ENCODE assay signal across 11 mouse cellular contexts in the genomic region with DNA sequence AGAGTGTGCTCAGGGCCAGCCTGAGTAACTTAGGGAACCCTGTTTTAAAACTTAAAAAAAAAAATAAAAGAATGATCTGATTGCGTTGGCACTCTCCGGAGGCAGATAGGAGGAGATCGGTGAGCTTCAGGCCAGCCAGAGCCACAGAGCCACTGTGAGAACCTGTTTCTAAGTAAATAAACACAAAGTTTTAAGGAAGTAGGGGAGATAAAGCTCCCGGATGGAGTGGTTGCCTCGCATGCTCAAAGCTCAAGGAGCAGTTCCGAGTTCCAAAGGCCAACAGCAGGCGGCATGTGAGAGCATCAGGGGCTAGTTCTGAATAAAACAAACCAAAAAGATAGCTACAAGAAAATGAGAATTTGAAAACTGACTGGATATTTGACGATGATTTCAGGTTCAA. TPM values are rescaled to one million over a fixed set of nuclear protein-coding genes. Genes with fewer than 3 reads are reported as not detected.
DNase-seq lines count a peak whose midpoint lies in the region; ATAC-seq lines count a peak whose summit lies in the region.
"Had no signal": no experiment of that assay in that cellular context is flagged by ENCODE, and none has a peak within 500 bp of the region (broad histone marks: within the 10 kb centered on the region; RNA-seq: fewer than 3 reads in every experiment).

No protein-coding gene starts in this region.

- no peaks in the 10 kb centered on the region for H3K36me3 ChIP-seq in kidney, embryonic 16.5 days (ENCODE audit: insufficient read depth, low read length)
- H3K36me3 ChIP-seq in liver, embryonic 15.5 days (replicated peaks) = no peaks in the 10 kb centered on the region
- no peaks in the 10 kb centered on the region for H3K36me3 ChIP-seq in stomach, embryonic 14.5 days (ENCODE audit: control insufficient read depth, insufficient read depth, low read length)
- H3K36me3 ChIP-seq: heart, embryonic 10.5 days had no signal

- H3K4me2 ChIP-seq in kidney, embryonic 16.5 days (replicated peaks; ENCODE audit: low read depth, low read length) = no peak overlapping the region
- no peak overlapping the region for H3K4me2 ChIP-seq in liver, embryonic 15.5 days
- no peak overlapping the region for H3K4me2 ChIP-seq in stomach, embryonic 14.5 days (replicated peaks; ENCODE audit: low read depth, low read length)

- no peaks in the 10 kb centered on the region for H3K9me3 ChIP-seq in kidney, embryonic 16.5 days (ENCODE audit: low read length)
- no peaks in the 10 kb centered on the region for H3K9me3 ChIP-seq in liver, embryonic 15.5 days (replicated peaks)
- H3K9me3 ChIP-seq in stomach, embryonic 14.5 days (ENCODE audit: control insufficient read depth, low read depth, low read length) = no peaks in the 10 kb centered on the region
- H3K9me3 ChIP-seq: heart, embryonic 10.5 days had no signal

- WGBS in kidney, embryonic 16.5 days = 51% methylated on average over 8 of the region's 8 CpGs
- 15% methylated on average over 8 of the region's 8 CpGs for WGBS in liver, embryonic 15.5 days (ENCODE audit: insufficient replicate concordance)
- WGBS in stomach, embryonic 14.5 days = 33% methylated on average over 8 of the region's 8 CpGs

- peak; percentile 24 for DNase-seq in kidney, adult 9 months
- DNase-seq in ZHBTc4 (ENCODE audit: low read depth, low spot score) = peak; percentile 32
- DNase-seq in spleen, adult 18-20 months = no peak
- DNase-seq in MN1 (ENCODE audit: low spot score) = no peak
- DNase-seq in cerebellum, postnatal 10 days = no peak
- DNase-seq: layer of hippocampus, adult 9-11 months had no signal

- H3K4me1 ChIP-seq in kidney, embryonic 16.5 days (ENCODE audit: insufficient read depth, low read length) = no peaks in the 10 kb centered on the region
- peaks cover 33% of the 10 kb centered on the region for H3K4me1 ChIP-seq in liver, embryonic 15.5 days (replicated peaks)
- no peaks in the 10 kb centered on the region for H3K4me1 ChIP-seq in stomach, embryonic 14.5 days (ENCODE audit: control insufficient read depth, insufficient read depth, low read length)

- H3K27ac ChIP-seq in kidney, embryonic 16.5 days (ENCODE audit: low read length) = no peak overlapping the region
- 0 out of 2 replicates have a peak overlapping the region, but pooled peaks have one; percentile 24 for H3K27ac ChIP-seq in liver, embryonic 15.5 days (replicated peaks)
- H3K27ac ChIP-seq in stomach, embryonic 14.5 days (ENCODE audit: low read length) = no peak overlapping the region
- H3K27ac ChIP-seq: heart, embryonic 10.5 days had no signal

- H3K27me3 ChIP-seq in kidney, embryonic 16.5 days (ENCODE audit: insufficient read depth, low read length) = no peaks in the 10 kb centered on the region
- H3K27me3 ChIP-seq in liver, embryonic 15.5 days = no peaks in the 10 kb centered on the region
- H3K27me3 ChIP-seq in stomach, embryonic 14.5 days (ENCODE audit: control insufficient read depth, insufficient read depth, low read length) = no peaks in the 10 kb centered on the region

- H3K4me3 ChIP-seq in kidney, embryonic 16.5 days (ENCODE audit: low read length) = no peak overlapping the region
- H3K4me3 ChIP-seq in liver, embryonic 15.5 days (replicated peaks) = no peak overlapping the region
- H3K4me3 ChIP-seq in stomach, embryonic 14.5 days (ENCODE audit: low read depth, low read length) = no peak overlapping the region
- H3K4me3 ChIP-seq: erythroblast, embryonic 14.5 days; heart, embryonic 10.5 days had no signal

- no peak for ATAC-seq in kidney, embryonic 16.5 days (ENCODE audit: low FRiP score, low TSS enrichment)
- no peak for ATAC-seq in liver, embryonic 15.5 days (ENCODE audit: insufficient read depth)
- peak; percentile 66 for ATAC-seq in stomach, embryonic 14.5 days (ENCODE audit: insufficient number of reproducible peaks, insufficient read depth, low FRiP score, low read depth)

- no peak overlapping the region for H3K9ac ChIP-seq in kidney, embryonic 16.5 days (replicated peaks; ENCODE audit: low read length)
- H3K9ac ChIP-seq in liver, embryonic 15.5 days = no peak overlapping the region
- no peak overlapping the region for H3K9ac ChIP-seq in stomach, embryonic 14.5 days (replicated peaks; ENCODE audit: low read depth, low read length)

RNA-seq across cellular contexts. Expression of gene Ssb, which starts 5.0 kb away (rescaled TPM):
- polyA plus RNA-seq in kidney, embryonic 16.5 days (2015; fragmentation: Nextera tagmentation; extraction: Ambion mirVana) = 296 and 313 TPM in 2 replicates
- polyA plus RNA-seq in liver, embryonic 15.5 days (2015; fragmentation: Nextera tagmentation; extraction: Ambion mirVana) = 108 and 133 TPM in 2 replicates
- polyA plus RNA-seq in stomach, embryonic 14.5 days (2014; fragmentation: Nextera tagmentation; extraction: Ambion mirVana) = 316 and 339 TPM in 2 replicates

RNA-seq across cellular contexts. Expression of gene Mettl5, which starts 29.0 kb away (rescaled TPM):
- 38.3 and 39.9 TPM in 2 replicates for polyA plus RNA-seq in kidney, embryonic 16.5 days (2015; fragmentation: Nextera tagmentation; extraction: Ambion mirVana)
- 24.1 and 29.1 TPM in 2 replicates for polyA plus RNA-seq in liver, embryonic 15.5 days (2015; fragmentation: Nextera tagmentation; extraction: Ambion mirVana)
- polyA plus RNA-seq in stomach, embryonic 14.5 days (2014; fragmentation: Nextera tagmentation; extraction: Ambion mirVana) = 41.6 and 44.0 TPM in 2 replicates

RNA-seq across cellular contexts. Expression of gene Klhl23, which starts 34.6 kb away (rescaled TPM):
- 29.9 and 31.5 TPM in 2 replicates for polyA plus RNA-seq in kidney, embryonic 16.5 days (2015; fragmentation: Nextera tagmentation; extraction: Ambion mirVana)
- polyA plus RNA-seq in liver, embryonic 15.5 days (2015; fragmentation: Nextera tagmentation; extraction: Ambion mirVana) = 18.1 and 19.4 TPM in 2 replicates
- 42.8 and 47.3 TPM in 2 replicates for polyA plus RNA-seq in stomach, embryonic 14.5 days (2014; fragmentation: Nextera tagmentation; extraction: Ambion mirVana)

RNA-seq across cellular contexts. Expression of gene Ubr3, which starts 40.7 kb away (rescaled TPM):
- 12.7 and 14.1 TPM in 2 replicates for polyA plus RNA-seq in kidney, embryonic 16.5 days (2015; fragmentation: Nextera tagmentation; extraction: Ambion mirVana)
- polyA plus RNA-seq in liver, embryonic 15.5 days (2015; fragmentation: Nextera tagmentation; extraction: Ambion mirVana) = 5.5 and 5.6 TPM in 2 replicates
- 19.6 and 21.6 TPM in 2 replicates for polyA plus RNA-seq in stomach, embryonic 14.5 days (2014; fragmentation: Nextera tagmentation; extraction: Ambion mirVana)

Comparison
In these comparisons a context has a peak if more than half of its experiments do, and no peak if none do; other contexts are left out.
1. DNase-seq: peak in kidney, adult 9 months (single experiment) and ZHBTc4 (single experiment); none in spleen, adult 18-20 months (0 of 2), MN1 (single experiment) and cerebellum, postnatal 10 days (0 of 2).